Mouse (Mus musculus): Measurements from ENCODE around the gene Hemk1.

DNA sequence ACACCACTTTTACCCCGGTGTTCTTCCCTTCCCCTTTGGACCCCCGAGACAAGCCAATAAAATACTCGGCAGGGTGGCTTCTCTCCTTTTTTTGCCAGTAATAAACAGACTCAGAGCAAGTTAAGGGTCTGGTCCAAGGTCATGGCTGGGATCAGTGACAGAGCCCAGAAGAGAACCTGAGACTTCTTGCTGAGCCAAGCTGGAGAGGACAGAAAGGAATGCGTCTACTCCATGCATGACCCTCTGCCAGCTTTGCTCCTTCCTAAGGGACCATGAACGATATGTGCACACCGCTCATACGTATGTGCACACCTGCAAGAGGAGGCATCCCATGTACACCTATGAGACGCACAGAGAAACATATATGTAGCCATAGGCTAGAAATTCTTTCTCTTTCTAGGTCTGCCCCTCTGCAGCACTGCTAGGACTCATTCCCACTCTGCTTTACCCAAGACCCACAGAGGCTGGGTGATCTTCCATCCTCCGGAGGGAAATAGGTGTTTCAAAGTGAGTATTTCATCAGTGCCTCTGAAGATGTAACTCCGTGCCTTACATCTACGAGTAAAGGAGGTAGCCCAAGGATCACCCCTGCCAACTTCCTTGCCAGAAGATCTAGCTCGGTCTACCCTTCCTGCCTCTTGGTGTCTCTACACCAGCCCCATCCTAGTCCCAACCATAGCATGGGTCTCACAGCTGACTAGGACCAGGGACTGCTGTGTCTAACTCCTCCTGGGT is 2.9 kb upstream of the Hemk1 start:
- no peak for TF ChIP-seq MYOD1 (IDR thresholded peaks at IDR 0.05; ENCODE audit: control insufficient read depth in 1 of 3, insufficient read length in 2 of 3, low read depth in 2 of 3)
- TF ChIP-seq POLR2AphosphoS2 (IDR thresholded peaks at IDR 0.05; ENCODE audit: insufficient read length, low read depth): no peak
- no peak for TF ChIP-seq CEBPB (IDR thresholded peaks at IDR 0.05; ENCODE audit: insufficient read depth, poor library complexity, severe bottlenecking)
- TF ChIP-seq POLR2A (IDR thresholded peaks at IDR 0.05; ENCODE audit: insufficient read length, low read depth): no peak
- no peak for TF ChIP-seq E2F4 (IDR thresholded peaks at IDR 0.05; ENCODE audit: insufficient read depth)
- TF ChIP-seq SRF (IDR thresholded peaks at IDR 0.05; ENCODE audit: control insufficient read depth, insufficient read length, low read depth): no peak
- no peak for TF ChIP-seq USF1 (IDR thresholded peaks at IDR 0.05; ENCODE audit: low read depth)
